Mouse (Mus musculus): ENCODE results near the gene D430041D05Rik. TPM values are rescaled to one million over a fixed set of nuclear protein-coding genes. Genes with fewer than 3 reads are reported as not detected.

Gene D430041D05Rik
- total RNA-seq, 1 experiment = 0.54 TPM

DNA sequence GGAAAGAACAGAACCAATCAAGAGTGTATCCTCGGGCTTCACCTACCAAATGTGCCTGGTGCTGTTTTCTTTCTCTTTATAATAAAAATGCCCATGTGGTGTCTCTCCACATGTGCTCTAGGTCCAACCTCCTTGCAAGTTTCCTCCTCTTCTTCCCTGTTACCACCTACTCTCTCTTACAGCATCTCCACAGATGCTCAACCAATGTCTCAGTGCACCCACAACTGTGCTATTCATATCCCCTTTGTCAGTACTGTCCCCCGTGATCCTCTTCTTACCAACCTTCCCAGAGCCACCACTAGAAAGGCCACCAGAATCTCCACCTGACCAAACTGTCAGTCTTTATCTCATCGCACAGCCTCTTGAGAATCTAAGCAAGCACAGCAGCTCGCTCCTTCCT lies 184.8 kb downstream of the D430041D05Rik start:
- no peaks in the 10 kb centered on the region for H3K36me3 ChIP-seq (ENCODE audit: control insufficient read depth, insufficient read depth, low read length, poor library complexity, severe bottlenecking)
- H3K4me1 ChIP-seq (ENCODE audit: control insufficient read depth in 2 of 2, insufficient read depth in 2 of 2, low read length in 2 of 2, poor library complexity in 1 of 2) = no peaks in the 10 kb centered on the region
- H3K9me3 ChIP-seq (ENCODE audit: control insufficient read depth, insufficient read depth, low read depth, low read length) = no peaks in the 10 kb centered on the region
- no peak overlapping the region for H3K27ac ChIP-seq (ENCODE audit: insufficient read depth, low read depth, low read length, poor library complexity, severe bottlenecking)
- in situ Hi-C loops (cut with MboI; ENCODE audit: low sequenced_read_pairs in 2 of 2, unreplicated experiment in 2 of 2) = no loop called here
- no peak overlapping the region for H3K4me3 ChIP-seq (ENCODE audit: insufficient read depth in 1 of 2, low read depth in 1 of 2, low read length in 2 of 2, poor library complexity in 1 of 2, severe bottlenecking in 1 of 2)
- TF ChIP-seq CHD2 (IDR thresholded peaks at IDR 0.05; ENCODE audit: low read depth, low read length) (no peak), ZNF384 (IDR thresholded peaks at IDR 0.05; ENCODE audit: low read depth, low read length) (no peak), MAFK (IDR thresholded peaks at IDR 0.05; ENCODE audit: insufficient read depth, low read depth, low read length) (no peak), ZC3H11A (IDR thresholded peaks at IDR 0.05; ENCODE audit: borderline replicate concordance, low read depth, low read length) (no peak), HCFC1 (IDR thresholded peaks at IDR 0.05; ENCODE audit: borderline replicate concordance, insufficient read depth, low read length) (no peak)
- H3K9ac ChIP-seq (ENCODE audit: insufficient read depth, low read depth, low read length, poor library complexity, severe bottlenecking) = no peak overlapping the region
- no peak for DNase-seq (ENCODE audit: low read depth, low spot score)

DNA sequence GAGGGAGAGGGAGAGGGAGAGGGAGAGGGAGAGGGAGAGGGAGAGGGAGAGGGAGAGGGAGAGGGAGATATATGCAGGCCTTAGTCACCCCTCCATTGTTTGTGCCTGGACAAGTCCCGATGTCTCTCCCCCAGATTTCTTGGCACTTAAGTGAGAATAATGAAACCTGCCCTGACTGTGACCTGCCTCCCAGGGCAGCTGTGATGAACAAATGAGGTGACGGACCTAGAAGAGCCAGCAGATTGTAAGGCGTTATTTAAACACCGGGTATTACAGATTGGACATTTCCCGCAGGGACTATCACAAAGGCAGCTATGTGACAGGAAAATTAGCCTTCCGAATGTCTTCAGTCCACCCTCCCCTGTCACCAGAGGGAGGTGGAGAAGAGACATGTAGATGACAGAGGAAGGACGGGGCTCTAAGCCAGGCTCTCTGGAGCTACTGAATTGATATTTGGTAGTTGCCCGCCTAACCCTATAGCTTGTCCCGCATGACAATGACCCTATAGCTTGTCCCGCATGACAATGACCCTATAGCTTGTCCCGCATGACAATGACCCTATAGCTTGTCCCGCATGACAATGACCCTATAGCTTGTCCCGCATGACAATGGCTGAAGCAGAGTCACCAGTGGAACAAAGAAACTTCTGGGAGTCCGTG lies 191.0 kb downstream of the D430041D05Rik start:
- no peaks in the 10 kb centered on the region for H3K9me3 ChIP-seq (ENCODE audit: control insufficient read depth, insufficient read depth, low read depth, low read length)
- H3K9ac ChIP-seq (ENCODE audit: insufficient read depth, low read depth, low read length, poor library complexity, severe bottlenecking) = no peak overlapping the region
- no peak overlapping the region for H3K4me3 ChIP-seq (ENCODE audit: insufficient read depth in 1 of 2, low read depth in 1 of 2, low read length in 2 of 2, poor library complexity in 1 of 2, severe bottlenecking in 1 of 2)
- H3K27ac ChIP-seq (ENCODE audit: insufficient read depth, low read depth, low read length, poor library complexity, severe bottlenecking) = no peak overlapping the region
- TF ChIP-seq MAFK (IDR thresholded peaks at IDR 0.05; ENCODE audit: insufficient read depth, low read depth, low read length) (no peak), ZNF384 (IDR thresholded peaks at IDR 0.05; ENCODE audit: low read depth, low read length) (no peak), HCFC1 (IDR thresholded peaks at IDR 0.05; ENCODE audit: borderline replicate concordance, insufficient read depth, low read length) (no peak), CHD2 (IDR thresholded peaks at IDR 0.05; ENCODE audit: low read depth, low read length) (no peak)
- no peaks in the 10 kb centered on the region for H3K36me3 ChIP-seq (ENCODE audit: control insufficient read depth, insufficient read depth, low read length, poor library complexity, severe bottlenecking)
- in situ Hi-C loops (cut with MboI; ENCODE audit: low sequenced_read_pairs in 2 of 2, unreplicated experiment in 2 of 2) = no loop called here
- H3K4me1 ChIP-seq (ENCODE audit: control insufficient read depth in 2 of 2, insufficient read depth in 2 of 2, low read length in 2 of 2, poor library complexity in 1 of 2) = peaks cover 2 to 8% of the 10 kb centered on the region in 2 experiments; a peak in 2 of 4 replicates
- DNase-seq (ENCODE audit: low read depth, low spot score) = no peak

DNA sequence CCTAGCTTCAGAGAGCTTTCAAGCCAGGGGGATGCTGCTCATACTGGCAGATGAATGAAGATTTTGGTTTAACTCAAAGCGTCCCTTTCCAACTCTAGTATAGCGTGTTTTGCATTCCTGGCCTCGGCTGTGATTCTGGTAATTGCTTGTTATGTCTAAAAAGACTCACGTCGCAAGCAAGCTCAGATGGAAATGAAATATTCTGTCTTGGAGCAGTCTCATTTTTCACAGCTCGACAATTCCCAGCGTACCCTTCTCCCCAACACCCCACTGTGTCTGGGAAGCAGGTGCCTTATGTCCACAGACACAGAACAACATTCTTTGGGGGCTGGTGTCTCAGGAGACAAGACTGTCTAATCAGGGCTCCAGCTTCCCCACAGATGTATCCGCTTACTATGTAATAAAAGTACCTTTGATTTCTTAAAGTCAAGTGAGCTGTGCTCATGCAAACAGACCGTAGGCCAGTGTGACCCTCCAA lies 192.2 kb downstream of the D430041D05Rik start:
- no peaks in the 10 kb centered on the region for H3K9me3 ChIP-seq (ENCODE audit: control insufficient read depth, insufficient read depth, low read depth, low read length)
- H3K36me3 ChIP-seq (ENCODE audit: control insufficient read depth, insufficient read depth, low read length, poor library complexity, severe bottlenecking) = no peaks in the 10 kb centered on the region
- TF ChIP-seq ZNF384 (IDR thresholded peaks at IDR 0.05; ENCODE audit: low read depth, low read length) (no peak), ZC3H11A (IDR thresholded peaks at IDR 0.05; ENCODE audit: borderline replicate concordance, low read depth, low read length) (no peak), MAFK (IDR thresholded peaks at IDR 0.05; ENCODE audit: insufficient read depth, low read depth, low read length) (no peak), HCFC1 (IDR thresholded peaks at IDR 0.05; ENCODE audit: borderline replicate concordance, insufficient read depth, low read length) (no peak), CHD2 (IDR thresholded peaks at IDR 0.05; ENCODE audit: low read depth, low read length) (no peak)
- H3K27ac ChIP-seq (ENCODE audit: insufficient read depth, low read depth, low read length, poor library complexity, severe bottlenecking) = no peak overlapping the region
- H3K9ac ChIP-seq (ENCODE audit: insufficient read depth, low read depth, low read length, poor library complexity, severe bottlenecking) = no peak overlapping the region
- H3K4me3 ChIP-seq (ENCODE audit: insufficient read depth in 1 of 2, low read depth in 1 of 2, low read length in 2 of 2, poor library complexity in 1 of 2, severe bottlenecking in 1 of 2) = no peak overlapping the region
- peaks cover 2 to 8% of the 10 kb centered on the region in 2 experiments; a peak in 2 of 4 replicates for H3K4me1 ChIP-seq (ENCODE audit: control insufficient read depth in 2 of 2, insufficient read depth in 2 of 2, low read length in 2 of 2, poor library complexity in 1 of 2)
- DNase-seq (ENCODE audit: low read depth, low spot score) = no peak
- in situ Hi-C loops (cut with MboI; ENCODE audit: low sequenced_read_pairs in 2 of 2, unreplicated experiment in 2 of 2) = no loop called here

DNA sequence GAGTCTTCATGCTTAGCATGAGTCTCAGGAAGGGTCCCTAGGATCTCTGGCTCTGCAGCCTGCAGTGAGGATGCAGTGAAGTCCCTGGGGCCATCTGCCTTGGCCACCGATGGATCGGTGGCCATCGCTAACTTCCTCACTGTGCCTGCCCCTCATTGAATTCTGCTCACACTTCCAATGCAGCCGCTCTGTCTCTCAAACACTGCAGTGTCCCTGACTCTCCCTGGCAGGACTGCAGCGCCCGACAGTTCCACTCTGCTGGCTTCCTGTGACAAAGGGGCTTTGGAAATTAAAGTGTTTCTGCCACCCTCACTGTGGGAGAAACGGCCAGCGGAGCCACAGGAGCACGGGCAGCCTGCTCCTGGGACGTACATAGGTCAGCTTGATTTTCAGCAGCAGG lies 192.7 kb downstream of the D430041D05Rik start:
- in situ Hi-C loops (cut with MboI; ENCODE audit: low sequenced_read_pairs in 2 of 2, unreplicated experiment in 2 of 2) = no loop called here
- no peak for DNase-seq (ENCODE audit: low read depth, low spot score)
- H3K27ac ChIP-seq (ENCODE audit: insufficient read depth, low read depth, low read length, poor library complexity, severe bottlenecking) = no peak overlapping the region
- H3K9ac ChIP-seq (ENCODE audit: insufficient read depth, low read depth, low read length, poor library complexity, severe bottlenecking) = no peak overlapping the region
- TF ChIP-seq CHD2 (IDR thresholded peaks at IDR 0.05; ENCODE audit: low read depth, low read length) (no peak), HCFC1 (IDR thresholded peaks at IDR 0.05; ENCODE audit: borderline replicate concordance, insufficient read depth, low read length) (no peak), MAFK (IDR thresholded peaks at IDR 0.05; ENCODE audit: insufficient read depth, low read depth, low read length) (no peak), ZC3H11A (IDR thresholded peaks at IDR 0.05; ENCODE audit: borderline replicate concordance, low read depth, low read length) (no peak), ZNF384 (IDR thresholded peaks at IDR 0.05; ENCODE audit: low read depth, low read length) (no peak)
- H3K4me1 ChIP-seq (ENCODE audit: control insufficient read depth in 2 of 2, insufficient read depth in 2 of 2, low read length in 2 of 2, poor library complexity in 1 of 2) = peaks cover 2 to 8% of the 10 kb centered on the region in 2 experiments; a peak in 2 of 4 replicates
- no peaks in the 10 kb centered on the region for H3K9me3 ChIP-seq (ENCODE audit: control insufficient read depth, insufficient read depth, low read depth, low read length)
- no peaks in the 10 kb centered on the region for H3K36me3 ChIP-seq (ENCODE audit: control insufficient read depth, insufficient read depth, low read length, poor library complexity, severe bottlenecking)
- H3K4me3 ChIP-seq (ENCODE audit: insufficient read depth in 1 of 2, low read depth in 1 of 2, low read length in 2 of 2, poor library complexity in 1 of 2, severe bottlenecking in 1 of 2) = no peak overlapping the region

Data from ES-E14 (cell line).